Mouse (Mus musculus): ENCODE measurements around the gene Ackr1.
"Not testable (repeated sequence)": the region's sequence is repeated elsewhere in the genome, so short reads cannot be mapped to it uniquely, and the experiment has no call there.

DNA sequence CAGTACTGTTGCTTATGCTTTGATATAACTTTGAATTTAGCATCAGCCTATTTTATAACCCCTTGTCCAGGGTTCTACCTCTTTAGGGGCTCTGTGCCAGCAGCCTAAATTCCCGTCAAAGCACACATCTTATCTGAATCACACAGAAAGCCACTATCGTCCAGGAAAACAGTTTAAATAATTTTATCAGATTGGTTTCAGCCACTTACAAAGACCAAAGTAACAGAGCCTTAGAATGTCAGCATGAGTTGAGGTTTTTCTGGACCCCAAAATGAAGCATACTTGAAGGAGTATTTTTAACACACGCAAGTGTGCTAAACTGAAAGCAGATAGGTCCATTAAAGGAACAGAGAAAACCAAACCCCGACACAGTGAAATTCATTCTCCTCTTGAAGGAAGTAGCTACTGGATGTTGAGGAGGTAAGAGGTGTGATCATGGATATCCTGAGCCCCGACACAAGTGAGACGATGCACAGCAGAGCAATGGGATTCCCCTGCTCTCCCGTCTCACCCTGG, 20.0 kb downstream of the Ackr1 start:
- TF ChIP-seq CTCF (IDR thresholded peaks at IDR 0.05; ENCODE audit: low read depth); EP300 (optimal IDR thresholded peaks at IDR 0.05): not testable (repeated sequence)
